Mouse (Mus musculus) megakaryocyte, embryonic 14.5 days (primary cell): ENCODE results near the gene Pxk.

Source experiments
- FLI1 ChIP-seq: IDR thresholded peaks from 2 replicates; pipeline ENCODE4 v1.6.1; 2012; ENCODE audit warnings: low read length, inconsistent platforms, mixed read lengths
- GATA1 ChIP-seq: IDR thresholded peaks from 3 replicates; pipeline ENCODE4 v1.6.1; 2012; ENCODE audit warnings: mixed read lengths, low read length, inconsistent platforms, borderline replicate concordance

GRCm38 (mm10) chr14:8093427-8093826 lies 4.6 kb upstream of the Pxk start:
- TF ChIP-seq FLI1 (no peak), GATA1 (no peak)
